Mouse (Mus musculus) erythroblast, embryonic 14.5 days (primary cell): ENCODE measurements around the gene Gm15557. TPM values are rescaled to one million over a fixed set of nuclear protein-coding genes. Genes with fewer than 3 reads are reported as not detected.

ENCODE experiments used
- H3K27me3 ChIP-seq: 2 replicates; pipeline ENCODE4 v1.6.1; 2012; ENCODE audit warnings: inconsistent platforms; ENCODE audit not compliant: control insufficient read depth
- H3K36me3 ChIP-seq: 2 replicates; pipeline ENCODE4 v1.6.1; 2012; ENCODE audit warnings: mild to moderate bottlenecking, inconsistent platforms; ENCODE audit not compliant: control insufficient read depth
- H3K4me1 ChIP-seq: 2 replicates; pipeline ENCODE4 v1.6.1; 2012; ENCODE audit warnings: inconsistent platforms; ENCODE audit not compliant: control insufficient read depth
- H3K4me3 ChIP-seq: replicated peaks from 2 replicates; pipeline ENCODE3; 2012; ENCODE audit warnings: moderate library complexity, mild to moderate bottlenecking, inconsistent platforms
- H3K9me3 ChIP-seq: 2 replicates; pipeline ENCODE4 v1.6.1; 2012; ENCODE audit warnings: low read length, inconsistent platforms, mixed read lengths; ENCODE audit not compliant: control insufficient read depth
- GATA1 ChIP-seq: IDR thresholded peaks from 2 replicates; pipeline ENCODE4 v1.6.1; 2012; ENCODE audit warnings: low read length, inconsistent platforms, mixed read lengths
- TAL1 ChIP-seq: IDR thresholded peaks from 3 replicates; pipeline ENCODE4 v1.6.1; 2012; ENCODE audit warnings: low read length, inconsistent platforms, mixed read lengths
- polyA plus RNA-seq: library from polyadenylated mRNA; stranded (reverse); fragments of >175 nt; gene quantifications from 2 replicates; pipeline ENCODE4 v1.2.3, GENCODE M21; 2012

Gm15557 gene
- polyA plus RNA-seq, 1 experiment, result not detected

DNA sequence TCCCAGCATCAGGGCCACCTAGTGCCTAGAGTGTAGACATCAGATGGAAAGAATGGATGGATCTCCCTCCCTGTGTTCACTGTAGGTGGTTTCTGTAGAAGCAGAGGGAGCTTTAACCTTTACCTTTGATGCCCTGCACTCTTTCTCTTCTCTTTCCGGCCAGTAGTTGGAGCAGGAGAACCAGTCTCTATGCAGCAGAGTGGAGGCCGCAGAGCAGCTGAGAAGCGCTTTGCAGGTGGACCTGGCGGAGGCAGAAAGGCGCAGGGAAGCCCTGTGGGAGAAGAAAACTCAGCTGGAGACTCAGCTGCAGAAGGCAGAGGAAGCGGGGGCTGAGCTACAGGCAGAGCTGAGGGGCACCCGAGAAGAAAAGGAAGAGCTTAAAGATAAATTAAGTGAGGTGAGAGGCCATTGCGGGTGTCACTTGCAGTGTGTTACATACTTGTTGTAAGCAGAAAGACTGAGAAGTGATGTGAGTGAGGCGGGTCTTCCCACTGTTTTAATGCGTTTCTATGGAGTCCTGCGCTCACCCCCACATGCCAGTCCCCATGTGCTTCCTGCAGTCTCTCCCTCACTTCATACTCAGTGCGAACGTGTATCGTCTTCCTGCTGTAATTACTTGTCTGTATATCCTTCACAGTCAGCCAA is 33.7 kb downstream of the Gm15557 start:
- Histone ChIP-seq H3K4me3 (no peak overlapping the region), H3K4me1 (peaks cover 16% of the 10 kb centered on the region), H3K36me3 (peaks cover 80% of the 10 kb centered on the region), H3K9me3 (no peaks in the 10 kb centered on the region), H3K27me3 (no peaks in the 10 kb centered on the region)
- TF ChIP-seq TAL1, result no peak
- no peak for TF ChIP-seq GATA1

DNA sequence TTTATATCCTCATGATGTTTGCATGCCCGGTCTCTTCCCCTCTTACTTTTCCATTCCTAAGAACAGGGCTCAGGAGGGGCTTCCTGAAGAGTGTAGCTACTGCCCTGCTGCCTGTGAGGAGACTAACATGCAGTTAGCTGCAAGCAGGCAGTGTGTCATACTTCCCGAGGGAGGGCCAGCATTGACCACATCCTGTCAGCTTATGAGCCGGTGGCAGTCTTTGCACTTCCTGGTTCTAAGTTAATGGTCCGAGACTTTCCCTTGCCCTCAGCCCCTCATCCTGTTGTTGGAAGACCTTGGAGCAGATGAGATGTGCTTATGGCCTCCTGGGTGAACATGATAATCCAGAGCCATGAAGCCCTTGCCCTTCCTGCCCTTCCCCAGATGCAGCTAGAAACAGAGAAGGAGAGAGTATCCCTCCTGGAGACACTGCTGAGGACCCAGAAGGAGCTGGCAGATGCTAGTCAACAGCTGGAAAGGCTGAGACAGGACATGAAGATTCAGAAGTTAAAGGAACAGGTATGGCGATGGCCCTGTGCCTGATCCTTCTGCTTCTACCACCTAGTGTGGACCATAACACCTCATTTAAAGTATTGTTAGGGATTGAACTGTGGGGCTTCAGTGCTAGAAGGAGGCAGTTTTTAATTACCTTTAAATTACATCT is 38.9 kb downstream of the Gm15557 start:
- H3K4me1 ChIP-seq, result peaks cover 6% of the 10 kb centered on the region
- no peak for TF ChIP-seq GATA1
- TF ChIP-seq TAL1, result 0 out of 3 replicates have a peak, but pooled peaks have one; percentile 9
- H3K9me3 ChIP-seq, result no peaks in the 10 kb centered on the region
- H3K4me3 ChIP-seq, result no peak overlapping the region
- no peaks in the 10 kb centered on the region for H3K27me3 ChIP-seq
- H3K36me3 ChIP-seq, result peaks cover 84% of the 10 kb centered on the region

DNA sequence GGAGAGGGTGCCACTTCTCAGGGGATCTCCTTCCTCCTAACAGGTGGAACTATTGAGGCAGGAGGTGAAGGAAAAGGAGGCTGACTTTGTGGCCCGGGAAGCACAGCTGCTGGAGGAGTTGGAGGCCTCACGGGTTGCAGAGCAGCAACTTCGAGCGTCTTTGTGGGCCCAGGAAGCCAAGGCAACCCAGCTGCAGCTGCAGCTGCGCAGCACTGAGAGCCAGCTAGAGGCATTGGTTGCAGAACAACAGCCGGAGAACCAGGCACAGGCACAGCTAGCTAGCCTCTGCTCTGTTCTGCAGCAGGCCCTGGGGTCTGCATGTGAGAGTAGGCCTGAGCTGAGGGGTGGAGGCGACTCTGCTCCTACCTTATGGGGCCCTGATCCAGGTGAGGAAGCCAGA is 45.2 kb downstream of the Gm15557 start:
- peaks cover 91% of the 10 kb centered on the region for H3K36me3 ChIP-seq
- TF ChIP-seq TAL1 (no peak), GATA1 (no peak)
- no peaks in the 10 kb centered on the region for H3K9me3 ChIP-seq
- H3K4me3 ChIP-seq, result no peak overlapping the region
- peaks cover 54% of the 10 kb centered on the region for H3K4me1 ChIP-seq
- no peaks in the 10 kb centered on the region for H3K27me3 ChIP-seq

DNA sequence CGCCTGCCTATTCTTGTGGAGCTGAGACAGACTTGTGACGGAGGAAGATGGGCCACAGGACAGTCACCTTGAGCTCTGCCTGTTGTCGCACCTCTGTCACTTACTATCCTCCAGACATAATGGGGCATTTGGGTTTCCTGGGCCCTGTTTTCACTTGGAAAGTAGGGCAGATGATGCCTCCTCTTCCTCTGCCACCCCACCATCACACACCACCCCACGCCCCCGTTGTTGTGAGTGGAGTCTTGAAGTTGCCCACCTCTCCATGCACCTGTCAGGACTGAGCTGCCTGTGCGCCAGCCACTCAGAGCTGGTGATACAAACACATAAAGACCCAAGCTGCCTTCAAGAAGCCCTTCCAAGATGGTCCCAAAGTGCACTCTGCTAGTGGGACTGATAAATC is 46.6 kb downstream of the Gm15557 start:
- no peak for TF ChIP-seq TAL1
- TF ChIP-seq GATA1, result no peak
- Histone ChIP-seq H3K36me3 (peaks cover 91% of the 10 kb centered on the region), H3K4me3 (peak overlapping the region; percentile 67), H3K27me3 (no peaks in the 10 kb centered on the region), H3K4me1 (peaks cover 67% of the 10 kb centered on the region), H3K9me3 (no peaks in the 10 kb centered on the region)

DNA sequence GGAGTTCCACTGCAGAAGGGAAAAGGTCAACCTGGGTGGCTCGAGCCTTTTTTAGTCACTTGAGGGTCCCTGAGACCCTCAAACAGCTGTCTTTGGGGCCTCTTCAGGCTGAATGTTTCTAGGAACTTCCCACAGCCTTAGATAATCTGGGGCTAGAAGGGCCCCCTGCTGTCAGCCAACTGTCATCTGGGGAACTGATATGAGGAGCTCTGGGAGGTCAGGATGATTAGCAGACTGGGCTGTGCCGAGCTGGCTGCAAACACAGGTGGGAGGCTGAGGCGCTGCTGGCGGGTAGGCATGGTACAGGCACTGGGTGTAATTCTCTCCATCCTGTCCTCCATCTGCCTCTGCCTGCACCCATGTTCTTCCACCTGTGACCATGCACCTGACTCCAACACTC is 48.6 kb downstream of the Gm15557 start:
- Histone ChIP-seq H3K4me3 (peak overlapping the region; percentile 67), H3K4me1 (peaks cover 87% of the 10 kb centered on the region), H3K27me3 (no peaks in the 10 kb centered on the region), H3K9me3 (no peaks in the 10 kb centered on the region), H3K36me3 (peaks cover 92% of the 10 kb centered on the region)
- peak; percentile 85 for TF ChIP-seq GATA1
- peak; percentile 67 for TF ChIP-seq TAL1

DNA sequence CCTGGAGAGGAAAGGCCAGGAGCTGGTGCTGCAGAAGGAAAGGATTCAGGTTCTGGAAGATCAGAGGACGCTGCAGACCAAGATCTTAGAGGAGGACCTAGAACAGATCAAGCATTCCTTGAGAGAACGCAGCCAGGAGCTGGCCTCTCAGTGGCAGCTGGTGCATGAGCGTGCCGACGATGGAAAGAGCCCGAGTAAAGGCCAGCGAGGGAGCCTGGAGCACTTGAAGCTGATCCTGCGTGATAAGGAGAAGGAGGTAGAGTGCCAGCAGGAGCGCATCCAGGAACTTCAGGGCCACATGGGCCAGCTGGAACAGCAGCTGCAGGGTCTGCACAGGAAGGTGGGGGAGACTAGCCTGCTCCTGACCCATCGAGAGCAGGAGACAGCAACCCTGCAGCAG is 50.6 kb downstream of the Gm15557 start:
- TF ChIP-seq TAL1, result no peak
- no peak for TF ChIP-seq GATA1

DNA sequence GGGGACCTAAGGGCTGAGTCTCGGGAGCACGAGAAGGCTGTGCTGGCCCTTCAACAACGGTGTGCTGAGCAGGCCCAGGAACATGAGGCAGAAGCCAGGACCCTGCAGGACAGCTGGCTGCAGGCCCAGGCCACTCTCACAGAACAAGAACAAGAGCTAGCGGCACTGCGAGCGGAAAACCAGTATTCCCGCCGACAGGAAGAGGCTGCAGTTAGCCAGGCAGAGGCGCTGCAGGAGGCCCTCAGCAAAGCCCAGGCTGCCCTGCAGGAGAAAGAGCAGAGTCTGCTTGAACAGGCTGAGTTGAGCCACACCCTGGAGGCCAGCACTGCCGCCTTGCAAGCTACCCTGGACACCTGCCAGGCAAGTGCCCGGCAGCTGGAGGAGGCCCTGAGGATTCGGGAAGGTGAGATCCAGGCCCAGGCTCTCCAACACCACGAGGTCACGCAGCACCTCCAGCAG is 51.4 kb downstream of the Gm15557 start:
- Histone ChIP-seq H3K4me3 (peak overlapping the region; percentile 67), H3K4me1 (peaks cover 95% of the 10 kb centered on the region), H3K36me3 (peaks cover 93% of the 10 kb centered on the region), H3K27me3 (no peaks in the 10 kb centered on the region), H3K9me3 (no peaks in the 10 kb centered on the region)
- TF ChIP-seq GATA1 (no peak), TAL1 (no peak)

More for the DNA sequence above, 50.6 kb downstream of the Gm15557 start:
- Histone ChIP-seq H3K4me3 (peak overlapping the region; percentile 67), H3K4me1 (peaks cover 96% of the 10 kb centered on the region), H3K9me3 (no peaks in the 10 kb centered on the region), H3K36me3 (peaks cover 92% of the 10 kb centered on the region), H3K27me3 (no peaks in the 10 kb centered on the region)

Other genes with a start within 250 kb of the Gm15557 start
- 9.2 and 11.1 TPM in 2 replicates for gene Trpc4ap, start 248.3 kb upstream of the Gm15557 start, polyA plus RNA-seq
- 2.2 and 2.8 TPM in 2 replicates for gene Edem2, start 211.3 kb upstream of the Gm15557 start, polyA plus RNA-seq
- gene Gm17581, start 204.9 kb upstream of the Gm15557 start, polyA plus RNA-seq, result not detected in 2 replicates
- 0.06 TPM in 1 of 2 replicates, not detected in the other for gene Procr, start 189.6 kb upstream of the Gm15557 start, polyA plus RNA-seq
- gene Mmp24, start 165.4 kb upstream of the Gm15557 start, polyA plus RNA-seq, result 0.01 TPM in 1 of 2 replicates, not detected in the other
- gene BC029722, start 121.3 kb upstream of the Gm15557 start, polyA plus RNA-seq, result 0.40 and 0.45 TPM in 2 replicates
- 18.6 and 24.9 TPM in 2 replicates for gene Eif6, start 113.8 kb upstream of the Gm15557 start, polyA plus RNA-seq
- gene Fam83c, start 105.9 kb upstream of the Gm15557 start, polyA plus RNA-seq, result not detected in 2 replicates
- 0.09 and 0.47 TPM in 2 replicates for gene Uqcc1, start 10.4 kb upstream of the Gm15557 start, polyA plus RNA-seq
- 0.04 TPM in 1 of 2 replicates, not detected in the other for gene Gdf5, start 4.6 kb downstream of the Gm15557 start, polyA plus RNA-seq
- 3.7 and 3.8 TPM in 2 replicates for gene Cep250, start 15.7 kb downstream of the Gm15557 start, polyA plus RNA-seq
- gene 6430550D23Rik, start 67.2 kb downstream of the Gm15557 start, polyA plus RNA-seq, result 0.03 and 0.04 TPM in 2 replicates
- 7.3 and 7.5 TPM in 2 replicates for gene Ergic3, start 67.3 kb downstream of the Gm15557 start, polyA plus RNA-seq
- gene Fer1l4, start 112.2 kb downstream of the Gm15557 start, polyA plus RNA-seq, result not detected in 2 replicates
- 0.08 and 0.09 TPM in 2 replicates for gene Spag4, start 124.4 kb downstream of the Gm15557 start, polyA plus RNA-seq
- 1.1 and 2.0 TPM in 2 replicates for gene Cpne1, start 171.2 kb downstream of the Gm15557 start, polyA plus RNA-seq
- gene Rbm12, start 171.2 kb downstream of the Gm15557 start, polyA plus RNA-seq, result 0.28 and 0.31 TPM in 2 replicates
- 0.01 TPM in 1 of 2 replicates, not detected in the other for gene Gm28036, start 186.4 kb downstream of the Gm15557 start, polyA plus RNA-seq
- gene Romo1, start 203.3 kb downstream of the Gm15557 start, polyA plus RNA-seq, result 41.6 and 50.1 TPM in 2 replicates
- gene Nfs1, start 203.5 kb downstream of the Gm15557 start, polyA plus RNA-seq, result 3.2 and 3.4 TPM in 2 replicates
- gene Rbm39, start 239.5 kb downstream of the Gm15557 start, polyA plus RNA-seq, result 37.5 TPM in 2 replicates